Mouse (Mus musculus): ENCODE measurements around the gene Rbfox3.
A peak's percentile ranks its signal among the peaks of the same experiment; 100 is the strongest.

Gene Rbfox3

DNA sequence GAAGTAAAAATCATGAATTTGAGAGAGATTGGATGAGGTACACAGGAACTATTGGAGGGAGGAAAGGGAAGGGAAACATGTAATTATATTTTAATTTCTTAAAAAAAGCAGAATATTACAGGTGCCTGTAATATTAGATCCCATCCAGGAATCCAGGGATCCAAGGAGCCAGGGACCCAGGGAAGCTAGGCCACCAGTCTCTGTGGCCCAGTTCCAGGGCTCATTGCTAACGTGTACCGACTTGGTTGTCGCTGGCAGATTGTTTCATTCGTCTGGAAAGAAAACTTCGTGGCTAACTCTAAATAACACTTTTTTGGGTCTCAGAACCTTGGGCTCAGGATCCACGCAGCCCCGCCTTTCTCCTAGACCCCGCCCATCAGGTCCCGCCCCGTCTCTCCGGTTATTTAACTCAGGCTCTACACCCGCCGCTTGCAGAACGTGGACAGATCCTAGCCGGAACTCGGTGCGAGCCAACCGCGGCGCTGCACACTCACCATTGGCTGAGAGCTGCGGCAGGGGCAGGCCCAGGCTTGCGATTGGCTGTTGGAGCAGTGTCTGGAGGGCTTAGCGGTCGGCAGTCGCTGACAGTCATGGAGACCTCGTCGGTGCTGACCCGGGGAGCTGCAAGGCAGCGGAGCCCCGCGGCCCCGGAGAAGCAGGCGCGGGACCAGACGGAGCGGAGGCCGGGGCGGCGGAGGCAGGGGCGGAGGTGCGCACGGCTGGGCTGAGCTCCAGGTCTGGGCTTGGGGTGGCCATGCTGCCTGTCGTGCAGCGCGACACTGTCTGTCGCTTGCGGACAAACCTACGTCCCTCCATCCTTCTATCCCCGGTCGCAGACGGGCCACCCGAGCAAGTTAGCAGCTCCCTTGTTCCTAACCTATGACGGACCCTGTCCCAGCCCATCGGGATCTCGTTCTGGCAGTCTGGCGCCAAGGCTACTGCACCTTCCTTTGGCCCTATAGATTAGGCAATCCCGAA, 434.7 kb downstream of the Rbfox3 start, which contains the start of gene Engase:
TSS of gene Engase (plus strand) at position 434 of the 978 bp plus-strand sequence.
- DNase-seq (ENCODE audit: low spot score in 2 of 2), result peak; percentile 92 to 95

DNA sequence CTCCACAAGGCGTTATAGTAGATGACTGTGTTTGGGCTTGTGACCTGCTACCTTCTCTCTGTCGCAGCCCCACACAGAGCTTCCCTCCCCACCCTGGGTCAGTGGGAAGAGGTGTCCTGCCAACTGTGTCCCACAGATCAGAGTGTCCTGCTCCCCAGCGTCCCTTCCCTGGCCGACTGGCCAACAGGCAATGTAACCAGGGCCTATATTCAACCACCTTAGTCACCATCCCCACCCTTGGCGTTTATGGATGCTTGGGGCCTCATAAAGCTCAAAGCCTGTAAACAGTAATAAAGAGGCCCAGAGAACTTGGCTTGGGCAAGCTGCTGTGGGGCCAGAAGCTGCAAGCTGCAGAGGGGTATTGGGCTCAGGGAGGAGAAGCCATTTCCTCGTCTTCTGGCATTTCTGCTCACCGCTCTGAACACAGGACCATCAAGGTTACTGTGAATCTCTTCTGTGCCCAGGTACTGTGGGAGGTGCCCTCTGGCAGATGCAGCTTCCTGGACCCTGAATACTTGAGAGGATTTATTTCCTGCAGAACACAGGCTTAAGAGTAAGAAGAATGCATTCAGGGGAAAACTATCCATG, 435.8 kb downstream of the Rbfox3 start:
- DNase-seq (ENCODE audit: low spot score in 2 of 2), result no peak

DNA sequence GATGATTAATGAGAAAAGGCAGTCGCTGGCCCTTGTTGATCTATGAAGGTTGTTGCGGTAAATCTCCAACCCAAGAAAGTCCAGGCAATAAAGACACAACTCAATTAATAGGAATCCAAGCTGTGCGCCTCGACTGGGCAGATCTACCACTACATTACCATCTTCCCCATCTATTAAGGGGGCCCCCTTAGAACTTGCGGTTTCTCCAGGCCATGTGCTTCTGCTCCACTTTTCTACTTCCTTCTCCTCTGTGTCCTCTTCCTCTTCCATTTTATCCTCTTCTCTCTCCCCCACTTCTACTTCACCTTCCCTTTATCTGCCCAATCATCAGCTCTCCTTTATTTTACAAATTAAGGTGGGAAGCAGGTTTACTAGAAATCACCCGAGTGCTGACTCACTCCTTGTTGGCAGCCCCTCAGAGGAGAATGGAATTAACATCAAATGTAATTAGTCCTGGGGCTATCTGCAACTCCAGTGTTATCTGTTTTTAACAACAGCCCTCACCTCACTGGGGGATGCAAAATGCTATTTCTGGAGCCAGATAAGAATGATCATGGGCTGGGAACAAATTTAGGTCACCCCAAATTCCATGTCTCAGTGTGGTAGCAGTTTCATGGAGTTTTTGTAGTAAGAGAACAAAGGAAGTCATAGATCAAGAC, 437.4 kb downstream of the Rbfox3 start:
- no peak for DNase-seq (ENCODE audit: low spot score in 2 of 2)

GRCm38 (mm10) chr11:118473161-118473560, 438.2 kb downstream of the Rbfox3 start:
- DNase-seq (ENCODE audit: low spot score in 2 of 2), result no peak

GRCm38 (mm10) chr11:118471676-118472075, 439.7 kb downstream of the Rbfox3 start:
- peak in 1 of 2 experiments; percentile 28 for DNase-seq (ENCODE audit: low spot score in 2 of 2)

DNA sequence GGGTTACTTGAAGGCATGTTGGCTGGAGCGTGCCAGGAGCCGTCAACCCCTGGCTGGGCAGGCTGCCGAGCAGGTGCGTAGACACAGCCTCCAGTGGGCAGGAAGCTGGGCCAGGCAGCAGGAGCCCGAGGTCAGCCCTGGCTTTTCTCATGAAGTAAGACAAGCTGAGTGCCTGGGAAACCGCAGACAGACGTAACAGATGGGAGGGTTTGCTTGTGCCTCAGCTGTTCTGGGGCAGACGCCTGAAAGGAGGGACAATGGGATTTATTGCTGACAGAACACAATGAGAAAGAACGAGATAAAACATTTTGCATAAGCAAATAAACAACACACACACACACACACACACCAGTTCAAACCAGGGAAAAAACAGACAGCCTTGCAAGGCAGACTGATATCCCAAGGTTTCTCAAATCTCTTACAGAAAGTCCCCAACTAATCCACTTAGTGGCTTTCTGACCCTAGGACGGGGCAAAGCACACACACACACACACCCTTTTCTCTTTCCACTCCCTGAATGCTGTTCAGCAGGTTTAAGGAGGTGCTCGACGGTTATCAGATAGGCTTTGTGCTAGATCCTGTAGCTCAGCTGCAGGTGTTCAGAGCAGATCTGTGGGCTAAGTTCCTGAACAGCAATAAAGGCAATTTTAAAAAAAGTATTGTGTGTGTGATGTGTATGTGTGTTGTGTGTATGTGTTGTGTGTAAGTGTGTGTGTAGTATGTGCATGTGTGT, 441.0 kb downstream of the Rbfox3 start:
- peak; percentile 70 to 76 for DNase-seq (ENCODE audit: low spot score in 2 of 2)

- DNase-seq (ENCODE audit: low spot score in 2 of 2), result no peak
These were observed 441.8 kb downstream of the Rbfox3 start for GRCm38 (mm10) chr11:118469509-118470160.

GRCm38 (mm10) chr11:118467441-118468035, 443.9 kb downstream of the Rbfox3 start:
- no peak for DNase-seq (ENCODE audit: low spot score in 2 of 2)

GRCm38 (mm10) chr11:118460280-118460679, 451.1 kb downstream of the Rbfox3 start:
- peak; percentile 24 to 53 for DNase-seq (ENCODE audit: low spot score in 2 of 2)

DNA sequence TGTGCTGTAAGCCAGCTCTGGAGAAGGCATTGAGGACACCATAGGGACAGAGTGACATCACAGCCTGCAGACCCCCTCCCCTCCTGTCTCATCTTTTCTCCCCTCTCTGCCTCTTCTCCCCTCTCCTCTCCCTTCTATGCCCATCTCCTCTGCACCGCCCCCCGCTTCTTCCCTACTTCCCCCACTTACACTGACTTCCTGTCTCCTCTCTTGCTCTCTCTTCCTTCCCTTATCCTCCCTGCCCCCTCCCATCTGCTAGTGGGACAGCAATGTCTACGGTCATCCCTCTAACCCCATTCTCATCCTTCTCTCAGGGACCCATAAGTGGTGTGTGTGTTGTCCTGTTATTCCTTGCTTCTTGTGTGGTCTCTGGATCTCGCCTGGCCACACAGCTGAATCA, 451.9 kb downstream of the Rbfox3 start:
- peak in 1 of 2 experiments; percentile 19 for DNase-seq (ENCODE audit: low spot score in 2 of 2)

GRCm38 (mm10) chr11:118459051-118459450, 452.3 kb downstream of the Rbfox3 start:
- DNase-seq (ENCODE audit: low spot score in 2 of 2), result peak in 1 of 2 experiments; percentile 14

GRCm38 (mm10) chr11:118456937-118457336, 454.5 kb downstream of the Rbfox3 start:
- no peak for DNase-seq (ENCODE audit: low spot score in 2 of 2)

- DNase-seq (ENCODE audit: low spot score in 2 of 2), result no peak
These were observed 455.6 kb downstream of the Rbfox3 start for GRCm38 (mm10) chr11:118455788-118456187.

DNA sequence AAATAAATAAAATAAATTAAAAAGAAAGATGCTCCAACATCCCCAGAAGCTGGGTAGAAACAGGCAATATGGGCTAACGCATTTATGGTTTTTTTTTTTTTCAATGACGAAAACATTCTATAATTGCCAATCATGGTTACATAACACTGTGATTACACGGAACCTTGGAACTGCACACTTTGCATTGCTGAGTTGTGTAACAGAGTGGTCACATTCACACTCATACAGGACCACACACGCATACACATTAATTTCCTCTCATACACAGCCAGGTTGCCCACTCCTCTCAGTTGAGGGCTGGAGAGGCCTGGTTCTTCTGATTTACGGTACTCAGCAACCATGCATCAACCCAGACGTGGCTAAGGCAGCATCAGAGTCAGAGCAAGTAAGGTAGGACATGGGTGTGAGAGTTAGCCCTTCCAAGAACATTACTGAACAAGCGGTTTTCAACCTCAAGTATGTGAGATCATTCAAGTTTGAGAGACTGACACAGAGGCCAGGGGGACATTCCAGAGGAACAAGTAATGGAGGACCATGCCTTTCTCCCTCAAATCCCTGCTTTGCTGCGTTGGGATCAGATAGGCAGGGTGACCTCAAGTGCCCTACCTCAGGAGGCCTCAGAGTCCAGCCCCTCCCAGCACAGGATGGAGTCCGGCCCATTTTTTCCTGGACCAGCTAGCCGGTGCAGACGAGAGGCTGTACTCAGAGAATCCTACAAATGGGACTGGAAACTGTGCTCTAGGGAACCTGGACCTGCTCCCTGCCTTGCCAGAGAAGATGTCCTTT, 457.3 kb downstream of the Rbfox3 start:
- DNase-seq (ENCODE audit: low spot score in 2 of 2), result no peak

- no peak for DNase-seq (ENCODE audit: low spot score in 2 of 2)
These were observed 458.4 kb downstream of the Rbfox3 start for GRCm38 (mm10) chr11:118452955-118453354.

DNA sequence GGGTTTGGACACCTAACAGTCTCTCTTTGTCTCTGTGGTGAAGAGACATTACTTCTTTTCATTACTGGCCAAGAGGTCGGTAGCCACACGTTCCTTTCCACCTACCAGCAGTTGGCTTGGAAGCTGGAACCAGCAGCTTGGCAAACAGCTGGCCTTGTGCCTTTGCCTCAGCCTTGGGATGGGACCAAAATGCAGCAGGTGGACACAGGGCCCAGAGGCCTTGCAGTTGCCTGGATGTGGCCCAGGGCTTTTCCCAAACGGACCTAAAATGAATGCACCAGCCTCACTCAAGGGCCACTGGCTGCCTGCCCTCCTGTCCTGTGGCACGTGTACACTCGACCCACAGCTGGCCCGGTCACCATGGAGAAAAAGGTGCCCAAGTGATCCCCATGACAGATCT, 460.2 kb downstream of the Rbfox3 start:
- no peak for DNase-seq (ENCODE audit: low spot score in 2 of 2)

GRCm38 (mm10) chr11:118448385-118448784, 463.0 kb downstream of the Rbfox3 start:
- DNase-seq (ENCODE audit: low spot score in 2 of 2), result no peak

DNA sequence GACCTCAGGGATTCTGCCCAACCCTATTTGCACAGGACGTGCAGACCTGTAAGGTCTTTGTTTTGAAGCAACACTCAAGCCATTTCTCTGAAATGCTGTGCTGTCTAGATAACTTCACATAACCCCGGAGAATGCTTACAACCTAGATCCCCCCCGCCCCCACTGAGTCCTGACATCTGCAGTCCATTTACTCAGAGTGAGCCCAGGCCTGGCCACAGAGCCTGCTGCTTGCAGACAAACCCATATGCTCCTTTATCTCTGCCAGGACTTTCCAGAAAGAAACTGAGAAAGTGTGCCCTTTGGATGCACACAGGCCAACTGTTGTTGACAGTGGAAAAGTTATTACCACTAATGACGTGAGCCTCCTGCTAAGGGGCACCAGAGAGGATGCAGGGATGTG, 464.1 kb downstream of the Rbfox3 start:
- no peak for DNase-seq (ENCODE audit: low spot score in 2 of 2)

DNA sequence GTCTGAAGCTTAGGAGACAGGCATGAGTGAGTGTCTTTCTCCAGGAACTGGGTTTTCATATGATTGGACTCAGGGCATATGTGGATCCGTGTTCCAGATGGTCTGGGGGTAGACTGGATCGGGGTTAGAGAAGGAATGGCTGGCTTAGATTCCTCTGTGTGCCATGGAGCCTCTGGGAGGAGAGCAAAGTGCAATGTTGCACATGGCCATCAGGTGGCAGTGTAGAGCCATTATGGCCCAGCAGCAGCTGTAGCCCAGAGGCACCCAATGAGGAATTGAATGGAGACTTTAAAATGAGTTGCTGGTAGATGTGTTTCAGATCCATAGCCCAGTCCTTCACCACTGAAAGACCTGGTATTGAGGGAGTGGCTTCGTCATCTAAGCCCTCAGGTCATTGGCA, 465.6 kb downstream of the Rbfox3 start:
- DNase-seq (ENCODE audit: low spot score in 2 of 2), result peak; percentile 42 to 71

Measured in thymus, postnatal 10 days (tissue).